Mouse (Mus musculus): ENCODE measurements at regions not wholly inside any gene's neighbourhood (a gene's known extent, or its start where the extent isn't known, plus 50 kb on each side); places are given as distances from the start of the nearest gene placed in this dataset.

GRCm38 (mm10) chr3:35027898-35028297, 377.7 kb downstream of the Sox2 start:
- no peak for DNase-seq (ENCODE audit: low spot score in 2 of 2)

- no peak for DNase-seq (ENCODE audit: low spot score in 2 of 2)
Measured at GRCm38 (mm10) chr3:35029924-35030323, 379.7 kb downstream of the Sox2 start.

- no peak for DNase-seq (ENCODE audit: low spot score in 2 of 2)
Measured at GRCm38 (mm10) chr3:35033587-35033986, 383.4 kb downstream of the Sox2 start.

GRCm38 (mm10) chr3:35035234-35035633, 385.0 kb downstream of the Sox2 start:
- DNase-seq (ENCODE audit: low spot score in 2 of 2): no peak

- DNase-seq (ENCODE audit: low spot score in 2 of 2): no peak
Measured at GRCm38 (mm10) chr3:35043705-35044104, 393.5 kb downstream of the Sox2 start.

- DNase-seq (ENCODE audit: low spot score in 2 of 2): no peak
Measured at GRCm38 (mm10) chr3:35059438-35059837, 409.2 kb downstream of the Sox2 start.

GRCm38 (mm10) chr3:35060042-35060441, 409.8 kb downstream of the Sox2 start:
- DNase-seq (ENCODE audit: low spot score in 2 of 2): peak in 1 of 2 experiments; percentile 20

GRCm38 (mm10) chr3:35066824-35067223, 416.6 kb downstream of the Sox2 start:
- DNase-seq (ENCODE audit: low spot score in 2 of 2): no peak

GRCm38 (mm10) chr3:35068586-35068985, 418.4 kb downstream of the Sox2 start:
- no peak for DNase-seq (ENCODE audit: low spot score in 2 of 2)

GRCm38 (mm10) chr3:35071046-35071445, 420.8 kb downstream of the Sox2 start:
- no peak for DNase-seq (ENCODE audit: low spot score in 2 of 2)

- DNase-seq (ENCODE audit: low spot score in 2 of 2): no peak
Measured at GRCm38 (mm10) chr3:35079887-35080286, 429.7 kb downstream of the Sox2 start.

GRCm38 (mm10) chr3:35084091-35084867, 434.1 kb downstream of the Sox2 start:
- no peak for DNase-seq (ENCODE audit: low spot score in 2 of 2)

GRCm38 (mm10) chr3:35088241-35089080, 438.3 kb downstream of the Sox2 start:
- peak; percentile 58 to 71 for DNase-seq (ENCODE audit: low spot score in 2 of 2)

- DNase-seq (ENCODE audit: low spot score in 2 of 2): peak; percentile 27 to 45
Measured at GRCm38 (mm10) chr3:35090496-35091133, 440.4 kb downstream of the Sox2 start.

GRCm38 (mm10) chr3:35093001-35093400, 442.8 kb downstream of the Sox2 start:
- no peak for DNase-seq (ENCODE audit: low spot score in 2 of 2)

GRCm38 (mm10) chr3:35095221-35095620, 445.0 kb downstream of the Sox2 start:
- no peak for DNase-seq (ENCODE audit: low spot score in 2 of 2)

GRCm38 (mm10) chr3:35096381-35096780, 446.2 kb downstream of the Sox2 start:
- no peak for DNase-seq (ENCODE audit: low spot score in 2 of 2)

- DNase-seq (ENCODE audit: low spot score in 2 of 2): no peak
Measured at GRCm38 (mm10) chr3:35097766-35098165, 447.6 kb downstream of the Sox2 start.

GRCm38 (mm10) chr3:35099226-35099625, 449.0 kb downstream of the Sox2 start:
- DNase-seq (ENCODE audit: low spot score in 2 of 2): no peak

GRCm38 (mm10) chr3:35099876-35100420, 449.7 kb downstream of the Sox2 start:
- DNase-seq (ENCODE audit: low spot score in 2 of 2): no peak

GRCm38 (mm10) chr3:35101286-35101685, 451.1 kb downstream of the Sox2 start:
- DNase-seq (ENCODE audit: low spot score in 2 of 2): no peak

- no peak for DNase-seq (ENCODE audit: low spot score in 2 of 2)
Measured at GRCm38 (mm10) chr3:35101951-35102350, 451.7 kb downstream of the Sox2 start.

All from layer of hippocampus, postnatal 10 days (tissue).